Mouse (Mus musculus) limb, embryonic 15.5 days (tissue): Measurements from ENCODE around the gene Pdrg1. TPM values are rescaled to one million over a fixed set of nuclear protein-coding genes. Genes with fewer than 3 reads are reported as not detected.

Source experiments
- ATAC-seq: fragments of 200-750 bp; cut with Nextera tagmentation; 2 replicates; pipeline ENCODE4 v1.8.0; 2017; ENCODE audit warnings: low read depth, moderate TSS enrichment; ENCODE audit not compliant: insufficient number of reproducible peaks, low FRiP score, low TSS enrichment
- H3K27ac ChIP-seq: fragments of 300-500 bp; sonication (generic); 2 replicates; pipeline ENCODE4 v1.5.1; 2015; ENCODE audit warnings: moderate library complexity, mild to moderate bottlenecking, inconsistent platforms
- H3K27me3 ChIP-seq: fragments of 300-500 bp; sonication (generic); 2 replicates; pipeline ENCODE4 v1.6.1; 2015; ENCODE audit warnings: inconsistent platforms
- H3K36me3 ChIP-seq: fragments of 300-500 bp; sonication (generic); 2 replicates; pipeline ENCODE4 v1.6.1; 2015; ENCODE audit warnings: inconsistent platforms
- H3K4me1 ChIP-seq: fragments of 300-500 bp; sonication (generic); 2 replicates; pipeline ENCODE4 v1.6.1; 2015; ENCODE audit warnings: inconsistent platforms
- H3K4me2 ChIP-seq: fragments of 300-500 bp; sonication (generic); 2 replicates; pipeline ENCODE4 v1.6.1; 2015; ENCODE audit warnings: mild to moderate bottlenecking, inconsistent platforms
- H3K4me3 ChIP-seq: fragments of 300-500 bp; sonication (generic); 2 replicates; pipeline ENCODE4 v1.5.1; 2015; ENCODE audit warnings: mild to moderate bottlenecking, inconsistent platforms
- H3K9ac ChIP-seq: fragments of 300-500 bp; sonication (generic); 2 replicates; pipeline ENCODE4 v1.6.1; 2015; ENCODE audit warnings: inconsistent platforms
- H3K9me3 ChIP-seq: fragments of 300-500 bp; sonication (generic); 2 replicates; pipeline ENCODE4 v1.6.1; 2016; ENCODE audit warnings: inconsistent platforms
- WGBS: fragments of 180-500 bp; shearing (Covaris S2); methylation state at CpG from one replicate; pipeline ENCODE4 v1.1.7; 2015; 5-methylcytosine and 5-hydroxymethylcytosine counted together
- polyA plus RNA-seq: library from polyadenylated mRNA; unstranded; fragments of >200 nt; fragmentation: Nextera tagmentation; extraction: Ambion mirVana; gene quantifications from 2 replicates; pipeline ENCODE4 v1.2.1, GENCODE M21; 2015

The Pdrg1 gene
- polyA plus RNA-seq, 1 experiment from 2014 or later, result 144 TPM

GRCm38 (mm10) chr2:153049288-153049996, 34.2 kb upstream of the Pdrg1 start:
- H3K4me1 ChIP-seq, result peaks cover 19% of the 10 kb centered on the region
- H3K9me3 ChIP-seq, result no peaks in the 10 kb centered on the region
- H3K27me3 ChIP-seq, result peaks cover 51% of the 10 kb centered on the region
- no peak for ATAC-seq
- no peak overlapping the region for H3K4me3 ChIP-seq
- H3K9ac ChIP-seq, result no peak overlapping the region
- no peak overlapping the region for H3K27ac ChIP-seq
- WGBS, result 34% methylated on average over 9 of the region's 9 CpGs
- no peak overlapping the region for H3K4me2 ChIP-seq
- H3K36me3 ChIP-seq, result no peaks in the 10 kb centered on the region

GRCm38 (mm10) chr2:153047828-153048465, 32.7 kb upstream of the Pdrg1 start:
- Histone ChIP-seq H3K4me3 (no peak overlapping the region), H3K9me3 (no peaks in the 10 kb centered on the region), H3K4me1 (peaks cover 19% of the 10 kb centered on the region), H3K27me3 (peaks cover 40% of the 10 kb centered on the region), H3K27ac (no peak overlapping the region), H3K4me2 (no peak overlapping the region), H3K9ac (no peak overlapping the region), H3K36me3 (no peaks in the 10 kb centered on the region)
- no peak for ATAC-seq
- WGBS, result 41% methylated on average over 17 of the region's 17 CpGs

- Histone ChIP-seq H3K4me3 (no peak overlapping the region), H3K27me3 (peaks cover 27% of the 10 kb centered on the region; the same call in 1 of the 2 replicates), H3K36me3 (no peaks in the 10 kb centered on the region), H3K4me2 (no peak overlapping the region), H3K4me1 (peaks cover 13% of the 10 kb centered on the region; the same call in 1 of the 2 replicates), H3K9ac (no peak overlapping the region), H3K27ac (no peak overlapping the region), H3K9me3 (no peaks in the 10 kb centered on the region)
- ATAC-seq, result no peak
- WGBS, result 20% methylated on average over 8 of the region's 8 CpGs
Observed at GRCm38 (mm10) chr2:153045884-153046299, 30.7 kb upstream of the Pdrg1 start.

- H3K4me1 ChIP-seq, result peaks cover 6% of the 10 kb centered on the region; the same call in 1 of the 2 replicates
- no peak overlapping the region for H3K27ac ChIP-seq
- H3K4me3 ChIP-seq, result no peak overlapping the region
- peaks cover 15% of the 10 kb centered on the region; the same call in 1 of the 2 replicates for H3K27me3 ChIP-seq
- H3K9me3 ChIP-seq, result no peaks in the 10 kb centered on the region
- no peak for ATAC-seq
- no peak overlapping the region for H3K9ac ChIP-seq
- no peaks in the 10 kb centered on the region for H3K36me3 ChIP-seq
- no peak overlapping the region for H3K4me2 ChIP-seq
- WGBS, result 43% methylated on average over 3 of the region's 3 CpGs
Observed at GRCm38 (mm10) chr2:153043886-153044285, 28.7 kb upstream of the Pdrg1 start.

- H3K27ac ChIP-seq, result no peak overlapping the region
- no peaks in the 10 kb centered on the region for H3K36me3 ChIP-seq
- no peak overlapping the region for H3K9ac ChIP-seq
- H3K4me3 ChIP-seq, result no peak overlapping the region
- no peak for ATAC-seq
- peaks cover 8% of the 10 kb centered on the region for H3K4me1 ChIP-seq
- no peaks in the 10 kb centered on the region for H3K9me3 ChIP-seq
- peaks cover 50% of the 10 kb centered on the region for H3K27me3 ChIP-seq
- no peak overlapping the region for H3K4me2 ChIP-seq
- WGBS, result 17% methylated on average over 2 of the region's 2 CpGs
Observed at GRCm38 (mm10) chr2:153036690-153037089, 21.5 kb upstream of the Pdrg1 start.

- H3K9ac ChIP-seq, result no peak overlapping the region
- no peak for ATAC-seq
- H3K4me1 ChIP-seq, result peaks cover 10% of the 10 kb centered on the region
- H3K36me3 ChIP-seq, result no peaks in the 10 kb centered on the region
- 69% methylated on average over 5 of the region's 5 CpGs for WGBS
- H3K27me3 ChIP-seq, result peaks cover 75% of the 10 kb centered on the region
- no peak overlapping the region for H3K4me2 ChIP-seq
- no peak overlapping the region for H3K27ac ChIP-seq
- H3K4me3 ChIP-seq, result no peak overlapping the region
- H3K9me3 ChIP-seq, result no peaks in the 10 kb centered on the region
Observed at GRCm38 (mm10) chr2:153033545-153034230, 18.5 kb upstream of the Pdrg1 start.

- Histone ChIP-seq H3K27me3 (peaks cover 71% of the 10 kb centered on the region), H3K27ac (no peak overlapping the region), H3K4me1 (peaks cover 10% of the 10 kb centered on the region), H3K9me3 (no peaks in the 10 kb centered on the region), H3K9ac (no peak overlapping the region), H3K36me3 (no peaks in the 10 kb centered on the region), H3K4me2 (no peak overlapping the region), H3K4me3 (no peak overlapping the region)
- ATAC-seq, result no peak
- 21% methylated on average over 4 of the region's 4 CpGs for WGBS
Observed at GRCm38 (mm10) chr2:153032973-153033372, 17.7 kb upstream of the Pdrg1 start.

GRCm38 (mm10) chr2:153032083-153032842, 17.0 kb upstream of the Pdrg1 start:
- peaks cover 66% of the 10 kb centered on the region for H3K27me3 ChIP-seq
- no peaks in the 10 kb centered on the region for H3K36me3 ChIP-seq
- H3K4me1 ChIP-seq, result peaks cover 10% of the 10 kb centered on the region
- H3K9ac ChIP-seq, result no peak overlapping the region
- H3K9me3 ChIP-seq, result no peaks in the 10 kb centered on the region
- H3K4me3 ChIP-seq, result peak overlapping the region; percentile 40
- 2% methylated on average over 56 of the region's 58 CpGs for WGBS
- peak overlapping the region; percentile 76 for H3K4me2 ChIP-seq
- peak; percentile 48; the same call in 1 of the 2 replicates for ATAC-seq
- H3K27ac ChIP-seq, result no peak overlapping the region

GRCm38 (mm10) chr2:153031126-153032082, 16.2 kb upstream of the Pdrg1 start, which contains the start of gene Xkr7:
Xkr7 (plus strand) TSS chr2:153031852.
- WGBS, result 2% methylated on average over 48 of the region's 54 CpGs
- Histone ChIP-seq H3K9me3 (no peaks in the 10 kb centered on the region), H3K9ac (no peak within 1 kb of the TSS), H3K4me1 (peaks cover 10% of the 10 kb centered on the region), H3K27me3 (peaks cover 66% of the 10 kb centered on the region), H3K36me3 (no peaks in the 10 kb centered on the region), H3K27ac (no peak within 1 kb of the TSS), H3K4me3 (peak within 1 kb of the TSS; percentile 40), H3K4me2 (peak within 1 kb of the TSS; percentile 76)
- ATAC-seq, result 0 out of 2 replicates have a peak, but pooled peaks have one; percentile 19

GRCm38 (mm10) chr2:153030422-153030821, 15.2 kb upstream of the Pdrg1 start:
- Histone ChIP-seq H3K4me2 (no peak overlapping the region), H3K9ac (no peak overlapping the region), H3K4me3 (no peak overlapping the region), H3K4me1 (peaks cover 10% of the 10 kb centered on the region), H3K27me3 (peaks cover 63% of the 10 kb centered on the region), H3K9me3 (no peaks in the 10 kb centered on the region), H3K36me3 (no peaks in the 10 kb centered on the region), H3K27ac (no peak overlapping the region)
- WGBS, result 21% methylated on average over 4 of the region's 4 CpGs
- no peak for ATAC-seq
